Mouse (Mus musculus) liver, adult 2 months (tissue): ENCODE measurements around the gene Pde2a.

Experiments
- CTCF ChIP-seq: fragments of 200-500 bp; IDR thresholded peaks from 2 replicates; pipeline ENCODE4 v1.5.1; 2011; ENCODE audit warnings: low read depth, low read length, control low read depth
- POLR2A ChIP-seq: fragments of 200-500 bp; IDR thresholded peaks from 2 replicates; pipeline ENCODE4 v1.6.1; 2011; ENCODE audit warnings: low read length, control low read depth; ENCODE audit not compliant: insufficient read depth; ENCODE audit errors: extremely low read depth

DNA sequence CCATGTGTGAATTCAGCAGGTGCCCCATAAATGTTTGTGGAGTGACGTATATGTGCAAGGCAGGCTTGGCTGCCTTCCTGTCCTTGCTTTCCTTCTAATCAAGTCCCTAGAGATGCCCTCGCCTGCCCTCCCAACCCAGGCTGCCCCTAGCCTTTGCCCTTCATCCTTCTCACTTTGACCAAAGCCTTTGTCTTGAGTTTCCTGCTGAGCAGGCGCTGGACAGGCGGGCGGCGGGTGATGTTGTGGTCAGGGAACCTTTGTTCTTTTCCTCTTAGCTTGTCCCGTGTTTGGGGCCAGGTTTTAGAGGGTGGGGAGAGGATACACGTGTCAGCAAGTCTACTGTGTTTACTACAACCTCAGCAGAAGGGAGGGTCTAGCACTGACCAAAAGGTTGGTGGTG lies 32.2 kb downstream of the Pde2a start:
- TF ChIP-seq CTCF (no peak), POLR2A (no peak)
